Mouse (Mus musculus): ENCODE data around the gene Cnnm2.

DNA sequence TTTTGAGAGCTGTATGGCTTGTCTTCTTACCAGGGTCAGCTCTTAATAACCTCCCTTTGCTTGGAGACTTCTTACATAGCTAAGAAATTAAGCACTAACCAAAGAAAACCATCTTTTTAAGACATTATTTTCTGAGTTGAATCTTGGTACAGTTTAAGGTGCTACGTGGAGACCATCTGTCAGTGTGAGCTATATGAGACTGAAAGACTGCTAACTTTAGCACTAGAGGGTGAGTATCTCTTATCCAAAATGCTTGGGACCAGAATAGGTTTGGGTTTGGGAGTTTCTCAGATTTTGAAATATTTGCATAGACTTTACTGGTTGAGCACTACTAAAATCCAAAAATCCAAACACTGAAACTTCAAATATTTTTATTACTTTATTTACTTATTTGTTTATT is 28.4 kb downstream of the Cnnm2 start:
- TF ChIP-seq HCFC1 (IDR thresholded peaks at IDR 0.05; ENCODE audit: borderline replicate concordance, insufficient read depth, low read length) = no peak
- no peak for TF ChIP-seq ZC3H11A (IDR thresholded peaks at IDR 0.05; ENCODE audit: borderline replicate concordance, low read depth, low read length)
- no peak for TF ChIP-seq CHD2 (IDR thresholded peaks at IDR 0.05; ENCODE audit: low read depth, low read length)

Measured in ES-E14 (cell line).